Mouse (Mus musculus): ENCODE data around the gene Astn2. TPM values are rescaled to one million over a fixed set of nuclear protein-coding genes. Genes with fewer than 3 reads are reported as not detected.

The Astn2 gene
- polyA plus RNA-seq, 1 experiment from 2014 or later = 2.3 TPM

- Histone ChIP-seq H3K27ac (replicated peaks) (no peak overlapping the region), H3K9ac (replicated peaks) (no peak overlapping the region), H3K4me2 (replicated peaks) (no peak overlapping the region), H3K36me3 (no peaks in the 10 kb centered on the region), H3K27me3 (no peaks in the 10 kb centered on the region), H3K9me3 (no peaks in the 10 kb centered on the region), H3K4me1 (peaks cover 11% of the 10 kb centered on the region), H3K4me3 (no peak overlapping the region)
- WGBS = 91% methylated on average over 3 of the region's 3 CpGs
- ATAC-seq (ENCODE audit: low FRiP score, low read depth) = no peak
Observed at GRCm38 (mm10) chr4:65885921-65886320, 518.5 kb downstream of the Astn2 start.

- Histone ChIP-seq H3K27ac (replicated peaks) (no peak overlapping the region), H3K4me1 (no peaks in the 10 kb centered on the region), H3K4me3 (no peak overlapping the region), H3K36me3 (no peaks in the 10 kb centered on the region), H3K27me3 (no peaks in the 10 kb centered on the region), H3K4me2 (replicated peaks) (no peak overlapping the region), H3K9me3 (no peaks in the 10 kb centered on the region), H3K9ac (replicated peaks) (no peak overlapping the region)
- no peak for ATAC-seq (ENCODE audit: low FRiP score, low read depth)
- WGBS = 87% methylated on average over 2 of the region's 2 CpGs
Observed at GRCm38 (mm10) chr4:65874236-65874781, 530.1 kb downstream of the Astn2 start.

GRCm38 (mm10) chr4:65864551-65864950 lies 539.9 kb downstream of the Astn2 start:
- H3K27ac ChIP-seq (replicated peaks) = no peak overlapping the region
- no peaks in the 10 kb centered on the region for H3K9me3 ChIP-seq
- no peak for ATAC-seq (ENCODE audit: low FRiP score, low read depth)
- no peaks in the 10 kb centered on the region for H3K4me1 ChIP-seq
- no peaks in the 10 kb centered on the region for H3K36me3 ChIP-seq
- H3K4me3 ChIP-seq = no peak overlapping the region
- H3K27me3 ChIP-seq = no peaks in the 10 kb centered on the region
- no peak overlapping the region for H3K9ac ChIP-seq (replicated peaks)
- no peak overlapping the region for H3K4me2 ChIP-seq (replicated peaks)

- Histone ChIP-seq H3K9ac (replicated peaks) (no peak overlapping the region), H3K4me1 (peaks cover 20% of the 10 kb centered on the region), H3K4me3 (no peak overlapping the region), H3K4me2 (replicated peaks) (no peak overlapping the region), H3K9me3 (no peaks in the 10 kb centered on the region), H3K27ac (replicated peaks) (no peak overlapping the region), H3K27me3 (peaks cover 78% of the 10 kb centered on the region), H3K36me3 (no peaks in the 10 kb centered on the region)
- whole genome bisulfite sequencing = 77% methylated on average over 2 of the region's 2 CpGs
- ATAC-seq (ENCODE audit: low FRiP score, low read depth) = no peak
Observed at GRCm38 (mm10) chr4:65843191-65843590, 561.2 kb downstream of the Astn2 start.

GRCm38 (mm10) chr4:65839550-65840000 lies 564.8 kb downstream of the Astn2 start:
- WGBS = 19% methylated on average over 9 of the region's 9 CpGs
- Histone ChIP-seq H3K27me3 (peaks cover 86% of the 10 kb centered on the region), H3K9ac (replicated peaks) (no peak overlapping the region), H3K4me1 (peaks cover 21% of the 10 kb centered on the region), H3K27ac (replicated peaks) (peak overlapping the region; percentile 17; the same call in 1 of the 2 replicates), H3K4me2 (replicated peaks) (no peak overlapping the region), H3K36me3 (no peaks in the 10 kb centered on the region), H3K4me3 (no peak overlapping the region), H3K9me3 (no peaks in the 10 kb centered on the region)
- ATAC-seq (ENCODE audit: low FRiP score, low read depth) = peak; percentile 89

DNA sequence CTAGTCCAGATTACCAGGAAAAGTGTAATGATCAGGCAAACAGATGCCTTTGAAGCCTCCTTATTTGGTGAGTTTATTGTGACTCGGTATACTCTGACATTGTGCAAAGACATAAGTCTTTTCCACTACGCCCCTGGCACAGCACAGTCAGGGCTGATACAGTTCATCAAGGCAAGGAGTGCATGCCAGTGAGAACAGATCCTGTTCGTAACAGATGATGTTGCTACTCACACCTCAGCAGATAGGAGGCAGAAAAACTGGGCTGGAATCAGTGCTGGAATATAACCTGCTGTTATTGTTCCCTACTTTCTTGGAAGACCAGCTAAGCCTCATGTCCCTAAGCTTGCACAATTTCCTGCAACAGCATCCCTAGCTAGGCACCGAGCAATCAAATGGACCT lies 565.6 kb downstream of the Astn2 start:
- H3K27ac ChIP-seq (replicated peaks) = 0 out of 2 replicates have a peak overlapping the region, but pooled peaks have one; percentile 17
- peaks cover 84% of the 10 kb centered on the region for H3K27me3 ChIP-seq
- H3K4me1 ChIP-seq = peaks cover 21% of the 10 kb centered on the region
- no peaks in the 10 kb centered on the region for H3K36me3 ChIP-seq
- no peak overlapping the region for H3K4me3 ChIP-seq
- H3K4me2 ChIP-seq (replicated peaks) = no peak overlapping the region
- H3K9ac ChIP-seq (replicated peaks) = no peak overlapping the region
- no peaks in the 10 kb centered on the region for H3K9me3 ChIP-seq
- WGBS = 67% methylated on average over 4 of the region's 4 CpGs
- ATAC-seq (ENCODE audit: low FRiP score, low read depth) = peak; percentile 3; the same call in 1 of the 2 replicates

- no peak overlapping the region for H3K27ac ChIP-seq (replicated peaks)
- no peak overlapping the region for H3K4me3 ChIP-seq
- no peaks in the 10 kb centered on the region for H3K36me3 ChIP-seq
- no peak overlapping the region for H3K9ac ChIP-seq (replicated peaks)
- no peak overlapping the region for H3K4me2 ChIP-seq (replicated peaks)
- H3K9me3 ChIP-seq = no peaks in the 10 kb centered on the region
- no peaks in the 10 kb centered on the region for H3K4me1 ChIP-seq
- WGBS = 89% methylated on average over 1 of the region's 1 CpGs
- ATAC-seq (ENCODE audit: low FRiP score, low read depth) = no peak
- H3K27me3 ChIP-seq = peaks cover 62% of the 10 kb centered on the region
Observed at GRCm38 (mm10) chr4:65832971-65833370, 571.4 kb downstream of the Astn2 start.

DNA sequence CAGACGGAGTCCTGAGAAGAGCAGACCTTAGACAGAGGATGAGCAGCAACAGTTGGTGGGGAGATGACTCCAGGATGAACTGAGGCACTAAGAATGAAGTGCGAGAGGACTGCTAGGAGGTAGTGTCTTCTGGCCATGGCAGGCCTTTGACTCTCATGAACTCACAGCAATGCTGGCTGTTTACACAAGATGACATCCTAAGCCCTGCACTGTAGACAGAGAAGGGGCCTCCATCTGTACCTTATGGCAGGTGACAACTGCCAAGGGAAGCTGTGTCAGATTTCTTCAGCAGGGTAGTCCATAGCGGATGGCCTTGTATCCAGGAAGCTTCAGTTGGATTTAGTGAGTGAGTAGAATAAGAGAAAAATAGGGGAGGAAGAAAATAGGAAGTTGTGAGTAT lies 572.5 kb downstream of the Astn2 start:
- peaks cover 53% of the 10 kb centered on the region for H3K27me3 ChIP-seq
- no peak overlapping the region for H3K9ac ChIP-seq (replicated peaks)
- H3K36me3 ChIP-seq = no peaks in the 10 kb centered on the region
- no peak for ATAC-seq (ENCODE audit: low FRiP score, low read depth)
- no peak overlapping the region for H3K4me2 ChIP-seq (replicated peaks)
- H3K4me3 ChIP-seq = no peak overlapping the region
- H3K9me3 ChIP-seq = no peaks in the 10 kb centered on the region
- no peak overlapping the region for H3K27ac ChIP-seq (replicated peaks)
- H3K4me1 ChIP-seq = no peaks in the 10 kb centered on the region
- 89% methylated on average over 3 of the region's 3 CpGs for WGBS

DNA sequence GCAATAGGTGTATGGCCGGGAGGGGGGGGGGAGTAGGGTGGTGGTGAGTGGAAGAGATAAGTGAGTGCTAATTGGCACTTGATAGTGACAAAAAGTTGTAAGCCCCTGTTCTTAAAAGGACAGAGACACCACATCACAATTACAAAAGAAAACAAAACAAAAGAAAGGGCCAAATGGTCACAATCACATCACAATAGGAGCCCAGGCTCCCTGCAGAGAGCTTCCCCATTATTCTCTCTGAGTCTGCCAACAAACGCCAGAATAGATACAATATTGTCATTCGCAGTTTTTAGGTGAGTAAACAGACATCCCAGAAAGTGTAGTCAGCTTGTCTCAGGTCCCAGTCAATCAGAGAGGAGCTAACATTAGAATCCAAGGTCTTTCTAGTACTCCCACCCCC lies 573.9 kb downstream of the Astn2 start:
- no peaks in the 10 kb centered on the region for H3K9me3 ChIP-seq
- H3K27ac ChIP-seq (replicated peaks) = no peak overlapping the region
- ATAC-seq (ENCODE audit: low FRiP score, low read depth) = no peak
- peaks cover 39% of the 10 kb centered on the region for H3K27me3 ChIP-seq
- H3K4me3 ChIP-seq = no peak overlapping the region
- no peak overlapping the region for H3K9ac ChIP-seq (replicated peaks)
- no peaks in the 10 kb centered on the region for H3K36me3 ChIP-seq
- WGBS = 0% methylated on average over 3 of the region's 3 CpGs
- H3K4me2 ChIP-seq (replicated peaks) = no peak overlapping the region
- H3K4me1 ChIP-seq = no peaks in the 10 kb centered on the region

DNA sequence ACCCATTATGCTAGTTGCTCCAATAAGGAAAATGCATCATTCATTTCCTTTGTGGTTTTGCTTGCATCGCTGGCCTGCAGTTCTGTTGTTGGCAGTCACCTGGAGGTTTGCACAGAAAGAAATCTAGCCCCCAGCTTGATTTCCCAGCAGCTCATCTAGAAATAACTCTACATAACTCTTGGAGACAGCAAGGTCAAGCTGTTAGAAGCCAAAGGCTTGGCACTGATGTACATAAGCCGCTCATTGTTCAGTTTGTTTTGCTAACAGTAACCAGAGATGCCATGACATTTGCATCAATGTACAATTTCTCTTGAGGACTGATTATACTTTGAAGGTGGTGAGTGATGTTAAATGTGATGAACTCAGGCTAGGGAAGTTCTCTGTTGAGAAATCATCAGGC lies 583.3 kb downstream of the Astn2 start:
- Histone ChIP-seq H3K4me2 (replicated peaks) (no peak overlapping the region), H3K4me3 (no peak overlapping the region), H3K27ac (replicated peaks) (no peak overlapping the region), H3K9me3 (no peaks in the 10 kb centered on the region), H3K27me3 (no peaks in the 10 kb centered on the region), H3K36me3 (no peaks in the 10 kb centered on the region), H3K4me1 (no peaks in the 10 kb centered on the region), H3K9ac (replicated peaks) (no peak overlapping the region)
- no peak for ATAC-seq (ENCODE audit: low FRiP score, low read depth)
- WGBS = 87% methylated on average over 2 of the region's 2 CpGs

GRCm38 (mm10) chr4:65820236-65820635 lies 584.2 kb downstream of the Astn2 start:
- no peak overlapping the region for H3K4me3 ChIP-seq
- no peak overlapping the region for H3K9ac ChIP-seq (replicated peaks)
- H3K4me1 ChIP-seq = no peaks in the 10 kb centered on the region
- 60% methylated on average over 2 of the region's 2 CpGs for WGBS
- H3K36me3 ChIP-seq = no peaks in the 10 kb centered on the region
- H3K9me3 ChIP-seq = no peaks in the 10 kb centered on the region
- no peaks in the 10 kb centered on the region for H3K27me3 ChIP-seq
- no peak overlapping the region for H3K4me2 ChIP-seq (replicated peaks)
- peak; percentile 47; the same call in 1 of the 2 replicates for ATAC-seq (ENCODE audit: low FRiP score, low read depth)
- 0 out of 2 replicates have a peak overlapping the region, but pooled peaks have one; percentile 43 for H3K27ac ChIP-seq (replicated peaks)

- H3K4me3 ChIP-seq = no peak overlapping the region
- H3K9ac ChIP-seq (replicated peaks) = no peak overlapping the region
- no peaks in the 10 kb centered on the region for H3K4me1 ChIP-seq
- WGBS = 66% methylated on average over 3 of the region's 3 CpGs
- H3K4me2 ChIP-seq (replicated peaks) = no peak overlapping the region
- H3K36me3 ChIP-seq = no peaks in the 10 kb centered on the region
- no peaks in the 10 kb centered on the region for H3K27me3 ChIP-seq
- H3K27ac ChIP-seq (replicated peaks) = peak overlapping the region; percentile 43; the same call in 1 of the 2 replicates
- ATAC-seq (ENCODE audit: low FRiP score, low read depth) = peak; percentile 44; the same call in 1 of the 2 replicates
- no peaks in the 10 kb centered on the region for H3K9me3 ChIP-seq
Observed at GRCm38 (mm10) chr4:65819835-65820234, 584.6 kb downstream of the Astn2 start.

DNA sequence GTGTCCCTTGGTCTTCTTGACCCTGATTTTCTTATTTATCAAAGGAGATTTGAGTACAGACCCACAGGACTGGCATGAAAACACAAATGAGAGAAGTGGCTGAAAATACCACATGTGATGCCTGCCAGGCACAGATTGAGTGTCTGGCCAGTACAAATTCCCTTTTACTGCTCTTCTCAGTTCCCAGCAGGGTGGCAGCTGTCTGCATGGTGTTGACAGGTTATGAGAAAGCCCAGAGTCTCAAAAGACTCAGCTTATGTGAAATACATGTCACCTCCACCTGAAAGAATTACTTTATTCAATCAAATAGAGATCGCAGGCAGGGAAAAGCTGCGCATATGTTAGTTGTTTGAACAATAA lies 590.3 kb downstream of the Astn2 start:
- Histone ChIP-seq H3K36me3 (no peaks in the 10 kb centered on the region), H3K27ac (replicated peaks) (no peak overlapping the region), H3K4me1 (no peaks in the 10 kb centered on the region), H3K9ac (replicated peaks) (no peak overlapping the region), H3K4me3 (no peak overlapping the region), H3K27me3 (no peaks in the 10 kb centered on the region), H3K4me2 (replicated peaks) (no peak overlapping the region), H3K9me3 (no peaks in the 10 kb centered on the region)
- 90% methylated on average over 2 of the region's 2 CpGs for WGBS
- ATAC-seq (ENCODE audit: low FRiP score, low read depth) = no peak
